Mouse (Mus musculus) cerebellum, postnatal 4 days (tissue): Measurements from ENCODE around the gene Lmo3.
A peak's percentile ranks its signal among the peaks of the same experiment; 100 is the strongest.

ENCODE experiments used
- DNase-seq, 2 experiments: peaks; one replicate each; pipeline ENCODE4 v3.0.0; 2022; ENCODE audit warnings: low spot score in 2 of 2, mixed read lengths in 1 of 2

The Lmo3 gene

GRCm38 (mm10) chr6:138581734-138582505 lies at the start of gene Lmo3:
Gene Lmo3, minus strand, starts transcription at chr6:138581968.
- no peak for DNase-seq

- no peak for DNase-seq
Observed at GRCm38 (mm10) chr6:138620786-138621185, 39.0 kb upstream of the Lmo3 start.

GRCm38 (mm10) chr6:138618396-138618795 lies 36.6 kb upstream of the Lmo3 start:
- DNase-seq, result no peak

GRCm38 (mm10) chr6:138597016-138597415 lies 15.2 kb upstream of the Lmo3 start:
- no peak for DNase-seq

- DNase-seq, result no peak
Observed at GRCm38 (mm10) chr6:138595991-138596698, 14.4 kb upstream of the Lmo3 start.

GRCm38 (mm10) chr6:138583314-138583713 lies 1.5 kb upstream of the Lmo3 start:
- no peak for DNase-seq

- no peak for DNase-seq
Observed at GRCm38 (mm10) chr6:138582506-138583000, 785 bp upstream of the Lmo3 start.

- DNase-seq, result no peak
Observed at GRCm38 (mm10) chr6:138580491-138581076, 1.2 kb downstream of the Lmo3 start.

- no peak for DNase-seq
Observed at GRCm38 (mm10) chr6:138563416-138563815, 18.4 kb downstream of the Lmo3 start.

- DNase-seq, result no peak
Observed at GRCm38 (mm10) chr6:138552144-138552543, 29.6 kb downstream of the Lmo3 start.

GRCm38 (mm10) chr6:138534879-138535278 lies 46.9 kb downstream of the Lmo3 start:
- no peak for DNase-seq

GRCm38 (mm10) chr6:138506642-138507041 lies 75.1 kb downstream of the Lmo3 start:
- no peak for DNase-seq

GRCm38 (mm10) chr6:138503946-138504345 lies 77.8 kb downstream of the Lmo3 start:
- DNase-seq, result no peak

GRCm38 (mm10) chr6:138482834-138483233 lies 98.9 kb downstream of the Lmo3 start:
- no peak for DNase-seq

- peak; percentile 60 to 79 for DNase-seq
Observed at GRCm38 (mm10) chr6:138477611-138478010, 104.2 kb downstream of the Lmo3 start.

- DNase-seq, result no peak
Observed at GRCm38 (mm10) chr6:138469204-138469603, 112.6 kb downstream of the Lmo3 start.

- DNase-seq, result no peak
Observed at GRCm38 (mm10) chr6:138444515-138445048, 137.2 kb downstream of the Lmo3 start.

- no peak for DNase-seq
Observed at GRCm38 (mm10) chr6:138437351-138437750, 144.4 kb downstream of the Lmo3 start.

GRCm38 (mm10) chr6:138436813-138437212 lies 145.0 kb downstream of the Lmo3 start:
- DNase-seq, result no peak

- DNase-seq, result no peak
Observed at GRCm38 (mm10) chr6:138427394-138427793, 154.4 kb downstream of the Lmo3 start.

GRCm38 (mm10) chr6:138426894-138427293 lies 154.9 kb downstream of the Lmo3 start:
- no peak for DNase-seq

GRCm38 (mm10) chr6:138424514-138425225 lies 157.1 kb downstream of the Lmo3 start:
- DNase-seq, result no peak
